Mouse (Mus musculus) regulatory T cell (primary cell): Measurements from ENCODE around the gene Herc3.

Experiments
- in situ Hi-C: fragments of 300-600 bp; cut with MboI, MseI; formaldehyde crosslinking; loops from one replicate; pipeline ENCODE4 v1.15.1; 2025; ENCODE audit warnings: high pct_unique_total_duplicates

The Herc3 gene

DNA sequence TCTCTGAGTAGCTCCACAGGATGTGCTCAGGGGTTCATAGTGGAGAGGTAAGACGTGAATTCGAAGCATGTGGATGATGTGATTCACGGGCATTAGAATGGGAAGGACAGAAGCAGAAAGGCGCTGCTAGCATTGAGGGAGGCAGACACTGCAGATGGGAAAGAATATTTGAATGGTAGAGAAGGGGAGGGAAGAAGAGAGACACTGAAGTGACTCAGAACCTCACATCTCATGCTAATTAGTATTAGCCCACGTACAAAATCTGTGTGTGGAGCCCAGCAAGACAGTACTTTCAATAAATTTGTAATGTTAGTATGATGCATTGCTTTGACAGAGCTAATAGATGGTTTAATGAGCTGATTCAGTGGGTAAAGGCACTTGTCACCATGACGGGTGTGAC, 89.5 kb downstream of the Herc3 start:
- in situ Hi-C loops: no loop called here

DNA sequence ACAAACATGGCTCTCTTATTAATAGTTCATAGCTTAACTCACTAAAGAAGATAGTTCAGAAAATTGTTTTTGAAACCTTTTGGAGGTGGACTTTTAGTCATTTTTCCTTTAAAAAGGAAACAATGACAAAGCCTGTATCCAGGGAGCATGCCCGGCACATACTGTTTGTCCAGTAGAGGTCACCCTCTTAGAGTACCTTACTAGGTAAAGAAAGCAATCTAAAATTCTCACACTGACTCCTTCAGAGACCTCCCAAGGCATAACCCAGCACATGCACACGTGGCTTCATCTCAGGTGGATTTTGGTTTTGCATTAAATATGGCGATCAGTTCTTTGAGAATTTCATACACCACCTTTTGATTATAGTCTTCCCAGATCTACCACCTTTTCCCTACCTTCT, 90.4 kb downstream of the Herc3 start:
- in situ Hi-C loops: no loop called here

- in situ Hi-C loops: no loop called here
These were observed 91.2 kb downstream of the Herc3 start for GRCm38 (mm10) chr6:58922511-58922910.

DNA sequence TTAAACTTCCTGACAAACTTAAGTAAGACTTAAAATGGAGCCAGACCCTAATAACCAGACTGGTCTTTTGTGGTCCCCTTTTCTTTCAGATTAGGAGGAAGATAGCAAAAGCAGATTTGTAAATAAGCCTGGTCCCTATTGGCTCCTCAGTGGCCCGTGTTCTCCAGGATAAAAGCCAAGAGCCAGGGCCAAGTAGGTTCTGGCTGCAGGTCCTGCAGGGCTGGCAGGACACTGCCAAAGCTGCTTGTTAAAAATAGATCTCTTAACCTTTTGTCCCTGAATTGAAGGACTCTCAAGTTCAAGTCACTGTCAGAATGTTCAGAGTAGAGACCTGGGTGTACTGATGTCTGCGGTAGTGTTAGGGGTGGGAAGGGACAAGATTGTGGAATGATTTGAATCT, 96.6 kb downstream of the Herc3 start:
- in situ Hi-C loops: no loop called here

GRCm38 (mm10) chr6:58929911-58930431, 98.7 kb downstream of the Herc3 start:
- in situ Hi-C loops: no loop called here

DNA sequence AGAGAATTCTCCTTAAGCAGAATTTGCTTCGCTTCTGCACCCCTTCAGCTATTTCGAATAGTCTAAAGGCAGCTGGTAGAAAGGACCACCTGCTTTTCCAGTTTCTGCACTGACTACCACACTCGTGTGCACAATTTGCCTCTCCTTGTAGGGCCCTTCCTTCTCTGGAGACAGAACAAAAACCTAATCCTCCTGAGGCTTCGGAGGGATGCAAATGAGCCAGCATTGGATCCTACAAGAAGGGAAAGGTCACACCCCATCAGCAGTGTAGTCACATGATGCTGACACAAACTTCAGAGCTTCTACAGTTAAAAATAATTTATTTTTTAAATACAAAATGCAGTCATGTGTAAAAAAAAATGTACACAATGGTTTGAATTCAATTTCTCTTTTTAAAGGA, 99.9 kb downstream of the Herc3 start:
- in situ Hi-C loops: no loop called here

- in situ Hi-C loops: no loop called here
These were observed 101.4 kb downstream of the Herc3 start for GRCm38 (mm10) chr6:58932515-58933188.

DNA sequence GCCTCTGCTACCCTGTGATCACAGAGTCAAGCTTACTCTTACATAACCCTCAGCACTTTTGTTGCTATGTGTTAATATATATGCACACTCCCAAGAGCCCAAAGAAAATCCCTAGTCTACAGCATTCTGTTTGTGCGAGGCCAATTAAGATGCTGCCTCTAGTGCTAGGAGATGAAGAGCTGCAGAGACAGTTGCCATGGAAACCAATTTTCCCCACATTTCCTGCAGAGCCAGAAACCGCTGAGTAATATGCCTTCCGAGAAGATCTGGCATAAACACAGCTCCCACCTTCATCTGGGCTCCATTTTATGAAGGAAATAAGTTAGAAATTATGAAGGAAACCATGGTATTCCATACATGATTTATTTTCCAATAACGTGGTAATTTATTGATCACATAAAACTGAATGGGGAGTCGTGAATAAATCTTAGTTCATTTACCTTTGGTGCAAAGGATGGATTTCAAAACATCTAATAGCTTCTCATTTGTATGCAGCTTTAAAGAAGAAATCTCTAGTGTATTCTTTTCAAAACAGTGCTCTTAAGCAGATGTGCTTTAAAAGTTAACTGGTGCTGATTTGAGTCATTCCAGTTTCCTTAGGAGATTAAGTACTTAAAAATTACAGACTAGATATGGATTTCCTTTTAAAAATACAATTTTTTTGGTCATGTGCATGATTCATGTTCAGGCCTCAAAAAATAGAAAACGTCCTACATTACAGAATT, 102.1 kb downstream of the Herc3 start:
- in situ Hi-C loops: no loop called here

GRCm38 (mm10) chr6:58934144-58934543, 102.9 kb downstream of the Herc3 start:
- in situ Hi-C loops: no loop called here

GRCm38 (mm10) chr6:58937726-58938125, 106.5 kb downstream of the Herc3 start:
- in situ Hi-C loops: no loop called here

- in situ Hi-C loops: no loop called here
These were observed 111.0 kb downstream of the Herc3 start for GRCm38 (mm10) chr6:58942276-58942675.

DNA sequence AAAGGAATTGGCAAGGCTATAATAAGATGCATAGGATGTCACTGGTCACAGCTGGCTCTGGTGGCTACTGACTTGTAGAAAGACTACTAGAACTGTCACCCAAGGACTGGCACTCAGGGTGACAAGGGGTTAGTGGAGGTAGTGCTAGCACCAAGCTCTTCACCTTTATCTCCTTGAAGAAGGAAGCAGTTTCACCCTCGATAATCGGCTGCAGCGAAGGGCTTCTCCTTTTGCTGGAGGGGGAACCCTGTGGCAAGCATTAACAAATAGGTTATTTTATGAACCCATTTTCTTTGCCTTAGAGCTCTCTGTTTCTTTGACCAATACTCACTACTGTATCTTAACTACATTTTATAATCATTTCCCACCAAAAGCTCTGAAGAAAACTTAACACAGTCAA, 112.7 kb downstream of the Herc3 start:
- in situ Hi-C loops: no loop called here

GRCm38 (mm10) chr6:58946246-58946645, 115.0 kb downstream of the Herc3 start:
- in situ Hi-C loops: no loop called here

DNA sequence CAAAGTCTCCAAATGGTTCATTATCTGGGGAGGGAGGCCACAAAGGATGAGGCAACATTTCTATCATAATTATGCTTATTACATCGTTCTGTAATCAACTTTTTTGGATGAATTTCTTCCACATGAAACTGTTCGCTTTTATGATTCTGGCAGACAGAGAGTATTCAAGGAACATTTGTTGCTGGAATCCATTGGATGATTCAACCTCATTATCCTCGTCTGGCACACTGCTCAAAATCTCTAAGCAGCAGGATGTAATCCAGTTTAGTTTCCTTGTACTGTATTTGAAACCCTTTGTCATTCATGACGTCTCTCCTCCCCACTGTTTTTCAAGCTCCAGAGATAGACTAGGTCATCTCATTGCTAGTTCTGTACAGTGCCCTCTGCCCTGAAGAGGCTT, 115.6 kb downstream of the Herc3 start:
- in situ Hi-C loops: no loop called here

GRCm38 (mm10) chr6:58950410-58950809, 119.1 kb downstream of the Herc3 start:
- in situ Hi-C loops: no loop called here

GRCm38 (mm10) chr6:58951128-58951992, 120.1 kb downstream of the Herc3 start:
- in situ Hi-C loops: no loop called here

- in situ Hi-C loops: no loop called here
These were observed 129.3 kb downstream of the Herc3 start for GRCm38 (mm10) chr6:58960523-58960922.

- in situ Hi-C loops: no loop called here
These were observed 131.4 kb downstream of the Herc3 start for GRCm38 (mm10) chr6:58962691-58963090.

- in situ Hi-C loops: no loop called here
These were observed 132.8 kb downstream of the Herc3 start for GRCm38 (mm10) chr6:58964091-58964490.

DNA sequence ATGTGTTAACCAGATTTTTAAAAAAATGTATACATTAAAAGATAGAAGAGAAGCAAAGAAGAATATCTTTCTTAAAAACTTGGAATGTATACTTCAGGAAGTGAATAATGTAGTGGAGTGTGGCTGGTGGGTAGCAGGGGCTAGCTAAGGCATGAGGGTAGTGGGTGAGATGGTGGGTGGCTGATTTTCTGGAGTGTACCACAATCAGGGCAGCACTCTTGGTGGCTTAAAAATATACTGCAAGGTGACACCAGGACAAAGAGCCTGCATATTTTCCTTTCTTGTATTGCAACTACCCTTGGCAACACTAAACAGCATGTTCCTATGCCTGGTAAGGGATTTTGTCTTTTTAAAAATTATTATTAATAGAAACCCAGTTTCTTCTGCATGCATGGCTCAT, 133.3 kb downstream of the Herc3 start:
- in situ Hi-C loops: no loop called here

DNA sequence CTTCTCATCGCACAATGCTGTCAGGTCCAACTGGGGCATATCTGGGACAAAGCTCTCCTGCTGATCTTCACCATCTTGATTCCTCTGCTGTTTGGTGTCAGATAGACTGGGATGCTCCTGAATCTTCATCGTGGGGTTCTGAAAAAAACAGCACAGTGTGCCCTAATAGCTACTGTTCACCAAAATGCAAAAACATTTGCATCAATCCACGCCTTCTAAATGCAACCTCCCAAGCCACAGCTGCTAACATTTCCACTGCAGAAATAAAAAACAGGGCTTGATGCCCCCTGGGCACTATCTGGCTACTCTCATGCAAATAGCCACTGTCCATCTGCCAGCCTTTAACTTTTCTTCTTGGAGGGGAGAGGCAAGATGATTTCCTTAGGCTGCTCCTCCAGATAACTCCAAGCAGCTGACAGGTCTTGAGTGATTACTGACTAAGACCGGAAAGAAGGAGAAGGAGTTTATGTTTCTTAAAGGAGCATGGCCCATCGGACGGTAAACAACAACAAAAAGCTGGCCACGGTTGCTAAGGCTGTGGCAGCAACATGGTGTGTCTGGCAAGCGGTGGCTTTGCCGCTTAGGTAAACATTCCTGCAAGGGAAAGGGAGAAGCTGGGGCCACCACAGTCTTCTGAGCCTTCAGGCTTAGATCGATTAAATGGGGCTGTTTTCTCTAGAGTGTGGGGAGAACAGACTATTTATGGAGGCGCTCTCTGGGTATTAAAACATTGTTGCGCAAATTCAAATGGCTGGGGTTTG, 134.0 kb downstream of the Herc3 start:
- in situ Hi-C loops: no loop called here
